Mouse (Mus musculus): ENCODE data around the gene Nrp1. TPM values are rescaled to one million over a fixed set of nuclear protein-coding genes. Genes with fewer than 3 reads are reported as not detected.

Gene Nrp1
- polyA plus RNA-seq, 1 experiment from 2014 or later = 50.6 TPM

DNA sequence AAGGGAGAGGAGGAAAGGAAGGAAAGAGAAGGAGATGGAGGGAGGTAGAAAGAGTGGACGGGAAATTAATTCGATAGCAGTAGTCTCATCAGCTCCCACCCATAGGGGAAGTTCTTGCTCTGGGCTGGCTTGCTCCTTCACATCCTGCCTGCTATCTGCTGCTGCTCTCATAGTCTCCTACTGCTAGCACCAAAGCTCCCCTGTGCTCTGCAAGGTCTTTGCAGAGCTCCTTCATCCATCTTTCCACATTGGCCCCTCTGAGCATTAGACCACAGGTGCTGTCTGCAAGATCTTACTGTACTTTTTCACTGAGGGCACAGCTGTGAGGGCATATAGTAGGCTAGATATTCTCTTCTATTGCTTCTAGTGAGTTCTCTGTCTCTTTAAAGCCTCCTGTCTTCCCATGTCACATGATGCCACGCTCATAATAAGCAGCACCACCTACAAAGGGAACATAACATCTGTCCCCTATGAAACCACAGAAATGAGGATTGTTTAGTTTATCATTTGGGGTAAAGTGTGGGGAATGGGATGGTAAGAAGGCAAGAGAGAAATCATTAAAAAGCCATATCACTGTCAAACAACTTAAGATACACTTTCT lies 158.5 kb downstream of the Nrp1 start:
- Histone ChIP-seq H3K9ac (replicated peaks) (no peak overlapping the region), H3K4me2 (no peak overlapping the region), H3K27ac (no peak overlapping the region), H3K27me3 (no peaks in the 10 kb centered on the region), H3K4me3 (replicated peaks) (no peak overlapping the region), H3K9me3 (no peaks in the 10 kb centered on the region), H3K4me1 (replicated peaks) (no peaks in the 10 kb centered on the region), H3K36me3 (no peaks in the 10 kb centered on the region)
- no peak for ATAC-seq (ENCODE audit: insufficient number of reproducible peaks, insufficient read depth, low FRiP score, low TSS enrichment, low read depth)
- 98% methylated on average over 3 of the region's 3 CpGs for WGBS

DNA sequence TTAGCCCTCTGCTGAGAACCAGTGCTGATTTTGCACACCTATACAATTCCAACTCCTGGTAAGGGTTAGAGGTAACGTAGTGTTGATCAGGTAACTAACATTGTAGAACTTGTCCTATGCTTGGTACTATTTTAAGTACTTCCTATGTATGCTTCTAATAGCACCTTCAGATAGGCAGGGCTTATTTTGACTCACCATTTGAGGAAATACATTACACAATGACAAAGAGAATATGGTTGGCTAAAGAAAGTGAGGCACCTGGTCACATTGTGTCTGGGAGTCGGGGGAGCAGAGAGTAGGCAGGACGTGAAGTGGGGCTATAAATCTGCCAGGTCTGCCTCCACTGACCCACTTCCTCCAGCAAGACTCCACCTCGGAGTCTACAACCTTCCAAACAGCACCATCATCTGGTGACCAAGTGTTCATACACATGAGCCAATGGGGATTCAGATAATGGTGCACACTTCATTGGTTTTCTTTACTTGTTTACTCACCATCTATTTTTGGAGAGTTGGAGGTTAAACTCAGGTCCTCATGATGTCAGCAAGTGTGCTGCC lies 159.2 kb downstream of the Nrp1 start:
- no peak overlapping the region for H3K9ac ChIP-seq (replicated peaks)
- H3K4me1 ChIP-seq (replicated peaks) = no peaks in the 10 kb centered on the region
- ATAC-seq (ENCODE audit: insufficient number of reproducible peaks, insufficient read depth, low FRiP score, low TSS enrichment, low read depth) = no peak
- H3K27me3 ChIP-seq = no peaks in the 10 kb centered on the region
- no peaks in the 10 kb centered on the region for H3K9me3 ChIP-seq
- no peaks in the 10 kb centered on the region for H3K36me3 ChIP-seq
- no peak overlapping the region for H3K27ac ChIP-seq
- no peak overlapping the region for H3K4me3 ChIP-seq (replicated peaks)
- H3K4me2 ChIP-seq = no peak overlapping the region
- 46% methylated on average over 4 of the region's 4 CpGs for WGBS

DNA sequence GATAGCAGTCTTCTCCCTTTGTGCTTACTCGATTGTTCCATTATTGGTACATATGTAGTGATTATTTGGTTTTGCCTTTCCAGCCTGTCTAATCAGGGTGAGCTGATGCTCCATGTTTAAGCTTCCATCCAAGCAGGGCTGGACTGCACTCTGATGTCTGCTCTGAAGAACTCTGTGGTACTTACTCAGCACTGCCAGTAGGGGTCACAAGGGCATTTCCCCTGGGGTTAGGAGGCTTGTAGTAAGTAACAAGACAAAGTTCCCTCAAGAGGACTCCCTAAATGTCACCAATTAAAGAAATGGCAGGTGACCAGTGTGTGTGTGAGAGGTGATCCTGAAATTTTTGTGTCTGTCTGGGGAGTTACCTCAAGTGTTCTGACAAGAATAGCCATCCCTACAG lies 161.0 kb downstream of the Nrp1 start:
- Histone ChIP-seq H3K36me3 (no peaks in the 10 kb centered on the region), H3K4me3 (replicated peaks) (no peak overlapping the region), H3K9ac (replicated peaks) (no peak overlapping the region), H3K27ac (no peak overlapping the region), H3K4me2 (no peak overlapping the region), H3K9me3 (no peaks in the 10 kb centered on the region), H3K4me1 (replicated peaks) (no peaks in the 10 kb centered on the region), H3K27me3 (no peaks in the 10 kb centered on the region)
- WGBS = 82% methylated on average over 1 of the region's 1 CpGs
- no peak for ATAC-seq (ENCODE audit: insufficient number of reproducible peaks, insufficient read depth, low FRiP score, low TSS enrichment, low read depth)

DNA sequence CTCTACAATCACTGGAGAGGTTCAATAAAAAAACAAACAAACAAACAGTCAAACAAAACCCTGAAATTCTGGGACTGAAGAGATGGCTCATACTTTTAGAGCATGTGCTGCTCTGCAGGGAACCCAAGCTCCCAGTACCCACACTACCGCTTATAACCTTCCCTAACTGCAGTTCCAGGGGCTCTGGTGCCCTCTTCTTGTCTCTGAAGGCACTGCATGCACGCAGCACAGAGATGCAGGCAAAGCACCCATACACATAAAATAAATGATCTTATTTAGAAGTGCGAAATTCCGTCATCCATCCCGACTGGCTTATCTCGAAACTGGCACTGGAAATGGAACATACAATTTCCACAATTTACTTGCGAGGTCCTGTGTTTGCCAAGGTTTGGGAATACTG lies 165.4 kb downstream of the Nrp1 start:
- WGBS = 61% methylated on average over 7 of the region's 7 CpGs
- H3K4me3 ChIP-seq (replicated peaks) = no peak overlapping the region
- no peaks in the 10 kb centered on the region for H3K9me3 ChIP-seq
- no peak overlapping the region for H3K27ac ChIP-seq
- no peaks in the 10 kb centered on the region for H3K27me3 ChIP-seq
- H3K4me2 ChIP-seq = no peak overlapping the region
- 0 out of 2 replicates have a peak, but pooled peaks cover 4% of the 10 kb centered on the region for H3K4me1 ChIP-seq (replicated peaks)
- no peak for ATAC-seq (ENCODE audit: insufficient number of reproducible peaks, insufficient read depth, low FRiP score, low TSS enrichment, low read depth)
- no peaks in the 10 kb centered on the region for H3K36me3 ChIP-seq
- H3K9ac ChIP-seq (replicated peaks) = no peak overlapping the region

DNA sequence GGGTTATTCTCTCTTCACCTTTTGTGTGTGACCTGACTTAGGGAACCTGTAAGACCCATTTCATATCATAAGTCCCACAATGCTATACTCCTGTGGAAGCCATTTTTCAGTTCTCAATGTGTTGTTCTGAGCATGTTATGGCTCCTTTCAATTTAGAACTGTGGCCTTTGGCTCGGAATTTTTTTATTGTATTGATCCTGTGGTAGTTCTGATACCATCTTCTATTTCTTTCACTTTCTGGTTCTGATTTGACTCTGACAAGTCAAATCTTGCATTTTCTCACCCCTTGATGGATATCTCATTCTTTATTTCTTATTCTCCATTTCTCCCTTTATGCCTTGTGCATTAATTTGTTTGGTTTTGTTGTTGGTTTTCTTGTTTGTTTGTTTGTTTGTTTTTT lies 167.5 kb downstream of the Nrp1 start:
- no peak overlapping the region for H3K9ac ChIP-seq (replicated peaks)
- H3K27me3 ChIP-seq = no peaks in the 10 kb centered on the region
- no peak for ATAC-seq (ENCODE audit: insufficient number of reproducible peaks, insufficient read depth, low FRiP score, low TSS enrichment, low read depth)
- no peak overlapping the region for H3K4me2 ChIP-seq
- WGBS = 65% methylated on average over 1 of the region's 1 CpGs
- H3K9me3 ChIP-seq = no peaks in the 10 kb centered on the region
- H3K36me3 ChIP-seq = no peaks in the 10 kb centered on the region
- 0 out of 2 replicates have a peak, but pooled peaks cover 5% of the 10 kb centered on the region for H3K4me1 ChIP-seq (replicated peaks)
- no peak overlapping the region for H3K27ac ChIP-seq
- no peak overlapping the region for H3K4me3 ChIP-seq (replicated peaks)

DNA sequence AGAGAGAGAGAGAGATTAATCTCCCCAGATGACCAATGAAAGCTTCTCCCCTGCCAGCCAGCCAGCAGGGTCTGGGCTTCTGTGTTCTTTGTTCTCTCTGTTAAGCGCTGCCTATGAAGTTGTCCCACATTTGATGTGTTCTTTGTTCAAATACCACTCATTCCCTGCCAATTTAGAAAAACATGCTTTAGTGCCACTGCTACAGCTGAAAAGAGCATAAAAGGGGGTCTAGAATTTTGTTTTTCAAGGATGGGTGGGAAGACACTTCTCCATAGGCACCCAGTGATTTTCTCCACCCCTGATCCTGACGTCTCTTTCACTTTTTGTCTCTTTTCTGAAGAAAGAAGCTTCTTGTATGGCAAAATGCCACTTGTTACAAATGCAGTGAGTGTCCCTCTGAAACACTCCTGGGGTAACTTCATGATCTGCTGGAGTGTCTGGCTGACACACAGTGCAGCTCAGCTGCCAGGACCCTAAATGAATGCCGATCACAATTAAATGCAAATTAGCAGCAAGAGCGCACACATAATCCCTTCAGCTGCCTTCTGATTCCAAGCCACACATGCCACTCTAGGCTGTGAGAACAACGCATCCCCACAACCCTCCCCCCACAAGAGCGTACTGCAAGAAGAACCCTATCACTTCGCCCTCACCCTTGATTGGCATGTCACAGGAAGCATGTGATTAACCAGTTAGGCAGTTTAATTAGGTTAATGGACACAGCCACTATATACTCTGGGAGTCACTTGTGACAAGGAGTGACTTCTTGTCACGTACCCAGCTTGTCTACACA lies 170.4 kb downstream of the Nrp1 start:
- ATAC-seq (ENCODE audit: insufficient number of reproducible peaks, insufficient read depth, low FRiP score, low TSS enrichment, low read depth) = no peak
- H3K27ac ChIP-seq = no peak overlapping the region
- WGBS = 58% methylated on average over 8 of the region's 8 CpGs

DNA sequence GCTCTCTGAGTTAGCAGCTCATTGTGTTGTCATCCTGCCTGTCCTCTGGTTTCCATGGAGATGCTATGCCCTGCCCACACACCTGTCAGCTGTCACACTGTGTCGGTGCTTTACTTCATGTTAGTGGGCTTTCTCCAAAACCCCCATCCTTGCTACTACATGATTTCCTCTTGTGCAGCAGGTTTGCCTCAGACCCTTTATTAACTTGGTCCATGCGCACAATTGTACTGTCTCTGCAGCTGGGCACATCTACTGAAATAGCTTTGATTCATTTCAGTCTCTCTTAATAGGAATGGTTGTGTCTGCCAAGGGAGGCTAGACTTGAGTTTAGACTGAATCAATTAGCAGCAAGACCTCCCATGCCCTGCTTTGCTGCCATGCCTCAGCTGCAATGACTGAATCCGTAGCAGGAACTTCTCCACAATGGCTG lies 176.1 kb downstream of the Nrp1 start:
- H3K9me3 ChIP-seq = no peaks in the 10 kb centered on the region
- H3K9ac ChIP-seq (replicated peaks) = no peak overlapping the region
- H3K4me2 ChIP-seq = no peak overlapping the region
- no peaks in the 10 kb centered on the region for H3K4me1 ChIP-seq (replicated peaks)
- ATAC-seq (ENCODE audit: insufficient number of reproducible peaks, insufficient read depth, low FRiP score, low TSS enrichment, low read depth) = no peak
- no peak overlapping the region for H3K4me3 ChIP-seq (replicated peaks)
- no peak overlapping the region for H3K27ac ChIP-seq
- no peaks in the 10 kb centered on the region for H3K36me3 ChIP-seq
- no peaks in the 10 kb centered on the region for H3K27me3 ChIP-seq
- 54% methylated on average over 3 of the region's 3 CpGs for WGBS

More for the DNA sequence above, 170.4 kb downstream of the Nrp1 start:
- no peak overlapping the region for H3K4me2 ChIP-seq
- no peak overlapping the region for H3K9ac ChIP-seq (replicated peaks)
- no peaks in the 10 kb centered on the region for H3K36me3 ChIP-seq
- H3K4me1 ChIP-seq (replicated peaks) = 0 out of 2 replicates have a peak, but pooled peaks cover 5% of the 10 kb centered on the region
- no peak overlapping the region for H3K4me3 ChIP-seq (replicated peaks)
- no peaks in the 10 kb centered on the region for H3K9me3 ChIP-seq
- H3K27me3 ChIP-seq = no peaks in the 10 kb centered on the region

DNA sequence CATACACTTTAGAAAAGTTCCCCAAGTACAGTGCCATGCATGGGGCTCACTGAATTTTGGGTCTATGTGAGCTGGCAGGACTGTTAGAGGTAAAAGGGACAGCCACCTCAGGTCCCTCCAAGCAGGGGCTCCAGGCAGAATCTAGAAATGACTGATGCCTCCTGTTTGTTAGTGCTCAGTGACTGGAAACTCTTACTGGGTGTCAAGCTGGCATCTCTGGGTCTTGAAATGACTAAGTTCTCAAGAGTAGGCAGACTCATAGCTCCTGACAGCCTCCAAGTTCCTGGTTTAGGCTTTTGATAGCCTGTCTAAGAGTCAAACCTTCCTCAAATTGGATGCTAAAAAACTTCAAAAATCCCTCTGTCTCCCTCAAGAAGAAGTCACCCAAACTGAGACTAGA lies 177.3 kb downstream of the Nrp1 start:
- H3K4me3 ChIP-seq (replicated peaks) = no peak overlapping the region
- H3K9ac ChIP-seq (replicated peaks) = no peak overlapping the region
- no peak for ATAC-seq (ENCODE audit: insufficient number of reproducible peaks, insufficient read depth, low FRiP score, low TSS enrichment, low read depth)
- no peaks in the 10 kb centered on the region for H3K4me1 ChIP-seq (replicated peaks)
- no peaks in the 10 kb centered on the region for H3K9me3 ChIP-seq
- no peaks in the 10 kb centered on the region for H3K36me3 ChIP-seq
- H3K27ac ChIP-seq = no peak overlapping the region
- no peak overlapping the region for H3K4me2 ChIP-seq
- H3K27me3 ChIP-seq = no peaks in the 10 kb centered on the region

DNA sequence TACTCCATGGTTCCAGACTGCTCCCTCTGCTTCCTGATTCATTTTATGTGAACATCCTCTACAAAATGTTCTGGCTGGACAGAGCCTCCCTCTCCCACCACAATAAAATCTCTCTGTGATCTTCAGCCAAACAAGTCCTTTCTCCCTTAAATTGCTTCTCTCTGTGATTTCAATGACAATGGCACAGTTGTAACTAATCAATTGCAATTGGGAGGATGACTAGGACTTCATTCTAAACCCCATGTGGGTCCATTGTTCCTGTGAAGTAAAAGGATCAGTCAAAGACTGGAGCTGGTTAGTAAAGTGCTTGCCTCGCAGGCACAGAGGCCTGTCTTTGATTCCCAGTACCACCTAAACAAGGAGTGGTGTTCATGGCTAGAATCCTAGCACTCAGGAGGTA lies 180.0 kb downstream of the Nrp1 start:
- ATAC-seq (ENCODE audit: insufficient number of reproducible peaks, insufficient read depth, low FRiP score, low TSS enrichment, low read depth) = no peak
- H3K36me3 ChIP-seq = no peaks in the 10 kb centered on the region
- H3K9me3 ChIP-seq = no peaks in the 10 kb centered on the region
- H3K4me2 ChIP-seq = no peak overlapping the region
- no peaks in the 10 kb centered on the region for H3K27me3 ChIP-seq
- H3K4me1 ChIP-seq (replicated peaks) = no peaks in the 10 kb centered on the region
- WGBS = 76% methylated on average over 1 of the region's 1 CpGs
- H3K9ac ChIP-seq (replicated peaks) = no peak overlapping the region
- no peak overlapping the region for H3K27ac ChIP-seq
- H3K4me3 ChIP-seq (replicated peaks) = no peak overlapping the region

DNA sequence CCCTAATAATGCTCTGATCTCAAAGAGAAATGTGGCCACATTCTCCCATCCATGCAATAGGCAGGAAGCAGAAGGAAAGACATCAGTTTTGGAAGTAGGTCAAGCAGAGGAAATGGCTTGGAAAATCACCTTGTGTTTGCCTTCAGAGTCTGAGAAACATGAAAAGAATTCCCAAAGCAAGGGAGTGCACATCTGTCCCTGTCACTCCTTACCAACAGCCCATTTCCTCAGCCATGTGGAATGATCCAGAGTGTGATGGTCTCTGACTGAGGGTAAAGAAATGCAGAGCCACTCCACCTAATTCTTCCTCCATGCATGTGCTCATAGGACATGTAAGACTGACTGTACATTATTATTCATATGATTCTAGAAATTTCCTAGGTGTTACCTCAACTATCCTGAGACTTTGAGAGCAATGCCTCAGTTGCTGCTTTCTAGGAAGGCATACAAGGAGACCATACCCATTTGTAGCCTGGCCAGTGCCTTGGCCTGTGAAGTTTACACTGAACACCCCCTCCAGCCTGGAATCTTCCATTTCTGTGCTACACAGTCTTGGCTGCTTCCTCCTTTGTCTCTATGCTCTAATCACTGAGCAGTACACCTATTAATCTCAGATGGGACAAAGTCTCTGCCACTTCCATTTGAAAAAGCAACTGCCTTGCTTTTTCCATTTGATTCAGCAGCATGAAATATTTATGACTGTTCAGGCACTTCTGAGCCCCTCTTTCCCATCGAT lies 183.1 kb downstream of the Nrp1 start:
- ATAC-seq (ENCODE audit: insufficient number of reproducible peaks, insufficient read depth, low FRiP score, low TSS enrichment, low read depth) = no peak
- WGBS = 80% methylated on average over 1 of the region's 1 CpGs
- no peaks in the 10 kb centered on the region for H3K27me3 ChIP-seq

DNA sequence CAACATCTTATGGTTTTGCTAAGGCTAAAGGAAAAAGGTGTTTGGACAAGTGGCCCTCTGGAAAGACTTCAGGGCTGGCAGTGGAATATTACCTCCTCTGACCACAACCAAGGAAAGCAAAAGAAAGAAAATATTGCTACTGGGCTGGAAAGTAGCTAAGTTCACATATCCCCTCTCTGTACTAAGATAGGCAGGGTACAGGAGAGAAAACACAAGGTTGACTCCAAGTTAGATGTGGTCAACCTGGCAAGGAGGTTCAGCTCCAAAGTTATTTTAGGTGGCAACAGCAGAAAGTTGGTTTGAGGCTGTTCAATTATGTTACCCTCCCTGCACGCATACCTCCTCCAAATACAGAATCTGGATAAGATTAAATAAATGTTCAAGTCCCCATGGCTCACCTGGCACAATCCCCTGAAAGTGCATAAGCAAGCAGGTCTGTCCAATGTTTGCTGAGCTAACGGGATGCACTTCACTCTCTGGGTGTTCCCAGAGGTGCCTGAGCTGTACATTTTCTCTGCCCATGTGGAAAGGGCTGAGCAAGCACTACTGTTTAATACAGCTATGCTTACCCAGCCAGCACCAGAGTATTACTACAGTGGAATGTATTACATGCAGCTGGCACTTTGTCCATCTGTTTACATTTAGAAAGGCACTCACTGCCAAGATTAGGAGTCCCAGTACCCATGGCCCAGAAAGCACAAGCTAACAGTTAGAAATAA lies 185.9 kb downstream of the Nrp1 start:
- Histone ChIP-seq H3K27ac (0 out of 2 replicates have a peak overlapping the region, but pooled peaks have one; percentile 42), H3K9ac (replicated peaks) (no peak overlapping the region), H3K36me3 (no peaks in the 10 kb centered on the region), H3K27me3 (no peaks in the 10 kb centered on the region), H3K4me1 (replicated peaks) (no peaks in the 10 kb centered on the region), H3K4me3 (replicated peaks) (no peak overlapping the region), H3K9me3 (no peaks in the 10 kb centered on the region), H3K4me2 (no peak overlapping the region)
- 50% methylated on average over 2 of the region's 2 CpGs for WGBS
- ATAC-seq (ENCODE audit: insufficient number of reproducible peaks, insufficient read depth, low FRiP score, low TSS enrichment, low read depth) = no peak

More for the DNA sequence above, 183.1 kb downstream of the Nrp1 start:
- Histone ChIP-seq H3K36me3 (no peaks in the 10 kb centered on the region), H3K9ac (replicated peaks) (no peak overlapping the region), H3K27ac (no peak overlapping the region), H3K4me2 (no peak overlapping the region), H3K4me1 (replicated peaks) (no peaks in the 10 kb centered on the region), H3K4me3 (replicated peaks) (no peak overlapping the region), H3K9me3 (no peaks in the 10 kb centered on the region)

All from limb, embryonic 12.5 days (tissue).